Mouse (Mus musculus) midbrain, embryonic 10.5 days (tissue): ENCODE data around the gene Xrra1. TPM values are rescaled to one million over a fixed set of nuclear protein-coding genes. Genes with fewer than 3 reads are reported as not detected.
A peak's percentile ranks its signal among the peaks of the same experiment; 100 is the strongest.

Source experiments
- DNase-seq: peaks from one replicate; pipeline ENCODE4 v3.0.0-alpha.2; 2017; ENCODE audit warnings: low spot score
- H3K27ac ChIP-seq: fragments of 300-500 bp; sonication (generic); replicated peaks from 2 replicates; pipeline ENCODE4 v1.5.1; 2016; ENCODE audit warnings: mild to moderate bottlenecking
- H3K27me3 ChIP-seq: fragments of 300-500 bp; sonication (generic); 2 replicates; pipeline ENCODE4 v1.6.1; 2016; ENCODE audit warnings: low read depth, mild to moderate bottlenecking; ENCODE audit not compliant: poor library complexity, severe bottlenecking
- H3K36me3 ChIP-seq: fragments of 300-500 bp; sonication (generic); 2 replicates; pipeline ENCODE4 v1.6.1; 2016; ENCODE audit warnings: mild to moderate bottlenecking, moderate library complexity
- H3K4me1 ChIP-seq: fragments of 300-500 bp; sonication (generic); 2 replicates; pipeline ENCODE4 v1.6.1; 2016
- H3K4me3 ChIP-seq: fragments of 300-500 bp; sonication (generic); 2 replicates; pipeline ENCODE4 v1.5.1; 2016; ENCODE audit warnings: mild to moderate bottlenecking, moderate library complexity
- H3K9me3 ChIP-seq: fragments of 300-500 bp; sonication (generic); replicated peaks from 2 replicates; pipeline ENCODE4 v1.6.1; 2016; ENCODE audit warnings: mild to moderate bottlenecking
- WGBS: fragments of 180-500 bp; shearing (Covaris S2); methylation state at CpG from one replicate; pipeline ENCODE4 v1.1.7; 2016; 5-methylcytosine and 5-hydroxymethylcytosine counted together
- polyA plus RNA-seq: library from polyadenylated mRNA; unstranded; fragments of >200 nt; fragmentation: Nextera tagmentation; extraction: Ambion mirVana; gene quantifications from 2 replicates; pipeline ENCODE4 v1.2.1, GENCODE M21; 2016

Gene Xrra1
- polyA plus RNA-seq, 1 experiment from 2014 or later: 0.38 TPM

DNA sequence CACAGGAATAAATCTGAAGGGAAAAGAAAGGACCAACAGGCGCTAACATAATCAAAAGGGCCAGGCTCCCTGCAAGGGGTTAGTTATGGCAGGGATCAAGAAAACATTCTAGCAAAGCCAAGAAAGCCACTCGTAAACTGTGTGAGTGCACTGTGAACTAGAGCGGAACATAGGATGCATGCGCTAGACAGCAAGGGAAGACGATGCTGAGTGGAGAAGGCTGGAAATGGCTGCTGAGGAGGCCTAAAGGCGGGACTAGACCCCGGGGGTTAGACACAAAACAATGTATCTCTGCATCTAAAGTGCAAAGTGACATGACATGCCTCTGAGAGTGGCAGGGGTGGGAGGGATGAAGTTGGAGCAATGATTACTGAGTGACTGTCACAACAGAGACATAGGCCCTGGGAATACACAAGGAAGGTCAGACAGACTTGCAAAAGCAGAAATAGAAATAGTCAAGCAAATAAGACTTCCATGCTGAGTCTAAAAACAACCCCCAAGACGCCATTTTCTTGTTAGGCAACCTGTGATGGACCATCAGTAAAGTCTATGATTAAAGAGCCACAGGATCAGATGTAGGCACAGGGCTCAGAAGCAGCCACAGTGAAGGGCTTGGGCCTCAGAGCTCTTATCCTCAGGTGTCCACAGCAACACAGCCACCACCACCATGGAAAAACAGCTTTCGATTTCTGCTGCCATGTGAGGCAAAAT, 107.2 kb downstream of the Xrra1 start:
- 50% methylated on average over 9 of the region's 9 CpGs for WGBS
- peak overlapping the region; percentile 58 for H3K27ac ChIP-seq

More for the DNA sequence above, 107.2 kb downstream of the Xrra1 start:
- Histone ChIP-seq H3K36me3 (no peaks in the 10 kb centered on the region), H3K9me3 (no peaks in the 10 kb centered on the region), H3K4me1 (peaks cover 55% of the 10 kb centered on the region), H3K27me3 (no peaks in the 10 kb centered on the region), H3K4me3 (no peak overlapping the region)
- DNase-seq: peak; percentile 33

Other genes starting within 250 kb of the Xrra1 start
- gene Tpbgl, start 232.0 kb upstream of the Xrra1 start, polyA plus RNA-seq: 0.32 and 0.79 TPM in 2 replicates
- gene Slco2b1, start 147.8 kb upstream of the Xrra1 start, polyA plus RNA-seq: 2.1 and 3.2 TPM in 2 replicates
- gene Olfr520, start 128.8 kb upstream of the Xrra1 start, polyA plus RNA-seq: not detected in 2 replicates
- not detected in 2 replicates for gene Olfr521, start 95.6 kb upstream of the Xrra1 start, polyA plus RNA-seq
- gene Neu3, start 30.7 kb upstream of the Xrra1 start, polyA plus RNA-seq: 2.5 TPM in 2 replicates
- gene Spcs2, start 4.3 kb downstream of the Xrra1 start, polyA plus RNA-seq: 396 and 411 TPM in 2 replicates
- 4.0 and 4.5 TPM in 2 replicates for gene Rnf169, start 121.3 kb downstream of the Xrra1 start, polyA plus RNA-seq
- 0.14 and 0.16 TPM in 2 replicates for gene Chrdl2, start 147.1 kb downstream of the Xrra1 start, polyA plus RNA-seq